Mouse (Mus musculus) macrophage (primary cell): ENCODE measurements around the gene Ccdc60. TPM values are rescaled to one million over a fixed set of nuclear protein-coding genes. Genes with fewer than 3 reads are reported as not detected.
"Not testable (repeated sequence)": the region's sequence is repeated elsewhere in the genome, so short reads cannot be mapped to it uniquely, and the experiment has no call there.

Experiments used
- H3K27ac ChIP-seq: fragments of 350-480 bp; formaldehyde crosslinking; 2 replicates; pipeline ENCODE4 v1.9.0; 2021
- H3K36me3 ChIP-seq: fragments of 350-480 bp; formaldehyde crosslinking; 2 replicates; pipeline ENCODE4 v1.9.0; 2021; ENCODE audit errors: inconsistent target
- H3K4me3 ChIP-seq: fragments of 350-480 bp; formaldehyde crosslinking; 2 replicates; pipeline ENCODE4 v1.9.0; 2021; ENCODE audit errors: inconsistent target
- H3K79me2 ChIP-seq: fragments of 350-480 bp; formaldehyde crosslinking; 2 replicates; pipeline ENCODE4 v1.9.0; 2021; ENCODE audit errors: inconsistent target
- WGBS: methylation state at CpG from one replicate; pipeline ENCODE4 v1.1.7; 2026; ENCODE audit warnings: inconsistent platforms; ENCODE audit not compliant: missing documents; 5-methylcytosine and 5-hydroxymethylcytosine counted together
- polyA plus RNA-seq: library from polyadenylated mRNA; stranded (reverse); fragments of 250-400 nt; gene quantifications from 3 replicates; pipeline ENCODE4 v1.2.4, GENCODE M21; 2018; ENCODE audit warnings: inconsistent platforms

The Ccdc60 gene
- polyA plus RNA-seq, 1 experiment from 2014 or later: not detected

GRCm38 (mm10) chr5:116191596-116191995, 97.2 kb downstream of the Ccdc60 start:
- H3K79me2 ChIP-seq: no peaks in the 10 kb centered on the region
- H3K4me3 ChIP-seq: no peak overlapping the region
- H3K27ac ChIP-seq: no peak overlapping the region
- H3K36me3 ChIP-seq: no peaks in the 10 kb centered on the region
- 93% methylated on average over 3 of the region's 3 CpGs for WGBS

GRCm38 (mm10) chr5:116189818-116190217, 99.0 kb downstream of the Ccdc60 start:
- 83% methylated on average over 6 of the region's 6 CpGs for WGBS
- Histone ChIP-seq H3K79me2 (no peaks in the 10 kb centered on the region), H3K27ac (no peak overlapping the region), H3K36me3 (no peaks in the 10 kb centered on the region), H3K4me3 (no peak overlapping the region)

- no peaks in the 10 kb centered on the region for H3K36me3 ChIP-seq
- 15% methylated on average over 13 of the region's 13 CpGs for WGBS
- no peaks in the 10 kb centered on the region for H3K79me2 ChIP-seq
- H3K4me3 ChIP-seq: no peak overlapping the region
- H3K27ac ChIP-seq: no peak overlapping the region
Measured at GRCm38 (mm10) chr5:116180594-116180993, 108.2 kb downstream of the Ccdc60 start.

GRCm38 (mm10) chr5:116171721-116172120, 117.1 kb downstream of the Ccdc60 start:
- no peak overlapping the region for H3K27ac ChIP-seq
- H3K36me3 ChIP-seq: no peaks in the 10 kb centered on the region
- 97% methylated on average over 6 of the region's 6 CpGs for WGBS
- no peak overlapping the region for H3K4me3 ChIP-seq
- no peaks in the 10 kb centered on the region for H3K79me2 ChIP-seq

GRCm38 (mm10) chr5:116166965-116167364, 121.8 kb downstream of the Ccdc60 start:
- Histone ChIP-seq H3K79me2 (no peaks in the 10 kb centered on the region), H3K27ac (no peak overlapping the region), H3K4me3 (no peak overlapping the region), H3K36me3 (no peaks in the 10 kb centered on the region)
- WGBS: 85% methylated on average over 13 of the region's 13 CpGs

GRCm38 (mm10) chr5:116165203-116165888, 123.4 kb downstream of the Ccdc60 start:
- no peak overlapping the region for H3K4me3 ChIP-seq
- WGBS: 75% methylated on average over 11 of the region's 11 CpGs
- no peaks in the 10 kb centered on the region for H3K79me2 ChIP-seq
- no peaks in the 10 kb centered on the region for H3K36me3 ChIP-seq
- no peak overlapping the region for H3K27ac ChIP-seq

GRCm38 (mm10) chr5:116154811-116155210, 134.0 kb downstream of the Ccdc60 start:
- Histone ChIP-seq H3K36me3 (no peaks in the 10 kb centered on the region), H3K79me2 (no peaks in the 10 kb centered on the region), H3K4me3 (no peak overlapping the region), H3K27ac (no peak overlapping the region)
- WGBS: 60% methylated on average over 1 of the region's 2 CpGs

GRCm38 (mm10) chr5:116146446-116146845, 142.3 kb downstream of the Ccdc60 start:
- H3K36me3 ChIP-seq, H3K79me2 ChIP-seq: not testable (repeated sequence)

GRCm38 (mm10) chr5:116144711-116145110, 144.1 kb downstream of the Ccdc60 start:
- Histone ChIP-seq H3K27ac (no peak overlapping the region), H3K79me2 (no peaks in the 10 kb centered on the region)
- WGBS: 78% methylated on average over 12 of the region's 12 CpGs

More at GRCm38 (mm10) chr5:116146446-116146845, 142.3 kb downstream of the Ccdc60 start:
- not testable (repeated sequence) for H3K4me3 ChIP-seq, H3K27ac ChIP-seq

GRCm38 (mm10) chr5:116140682-116141081, 148.1 kb downstream of the Ccdc60 start:
- no peak overlapping the region for H3K27ac ChIP-seq
- WGBS: 100% methylated on average over 1 of the region's 2 CpGs
- no peaks in the 10 kb centered on the region for H3K79me2 ChIP-seq
- H3K36me3 ChIP-seq: no peaks in the 10 kb centered on the region
- H3K4me3 ChIP-seq: no peak overlapping the region

More at GRCm38 (mm10) chr5:116144711-116145110, 144.1 kb downstream of the Ccdc60 start:
- Histone ChIP-seq H3K36me3 (no peaks in the 10 kb centered on the region), H3K4me3 (no peak overlapping the region)

- H3K4me3 ChIP-seq: no peak overlapping the region
- no peaks in the 10 kb centered on the region for H3K36me3 ChIP-seq
- 15% methylated on average over 11 of the region's 11 CpGs for WGBS
Measured at GRCm38 (mm10) chr5:116123344-116123743, 165.4 kb downstream of the Ccdc60 start.

GRCm38 (mm10) chr5:116116567-116116966, 172.2 kb downstream of the Ccdc60 start:
- Histone ChIP-seq H3K27ac (no peak overlapping the region), H3K36me3 (no peaks in the 10 kb centered on the region), H3K4me3 (no peak overlapping the region), H3K79me2 (no peaks in the 10 kb centered on the region)
- 23% methylated on average over 9 of the region's 9 CpGs for WGBS

More at GRCm38 (mm10) chr5:116123344-116123743, 165.4 kb downstream of the Ccdc60 start:
- H3K27ac ChIP-seq: no peak overlapping the region
- H3K79me2 ChIP-seq: no peaks in the 10 kb centered on the region

GRCm38 (mm10) chr5:116116110-116116509, 172.7 kb downstream of the Ccdc60 start:
- Histone ChIP-seq H3K36me3 (no peaks in the 10 kb centered on the region), H3K4me3 (no peak overlapping the region), H3K27ac (no peak overlapping the region), H3K79me2 (no peaks in the 10 kb centered on the region)
- 96% methylated on average over 4 of the region's 4 CpGs for WGBS

- no peak overlapping the region for H3K27ac ChIP-seq
- 85% methylated on average over 14 of the region's 14 CpGs for WGBS
- H3K79me2 ChIP-seq: no peaks in the 10 kb centered on the region
- no peak overlapping the region for H3K4me3 ChIP-seq
- H3K36me3 ChIP-seq: no peaks in the 10 kb centered on the region
Measured at GRCm38 (mm10) chr5:116115071-116115834, 173.5 kb downstream of the Ccdc60 start.

GRCm38 (mm10) chr5:116108651-116109050, 180.1 kb downstream of the Ccdc60 start:
- no peak overlapping the region for H3K4me3 ChIP-seq
- no peaks in the 10 kb centered on the region for H3K36me3 ChIP-seq
- H3K79me2 ChIP-seq: no peaks in the 10 kb centered on the region
- H3K27ac ChIP-seq: no peak overlapping the region
- WGBS: 94% methylated on average over 10 of the region's 10 CpGs
